Comparison of ENCODE assay signal across 29 mouse cellular contexts in the genomic region with DNA sequence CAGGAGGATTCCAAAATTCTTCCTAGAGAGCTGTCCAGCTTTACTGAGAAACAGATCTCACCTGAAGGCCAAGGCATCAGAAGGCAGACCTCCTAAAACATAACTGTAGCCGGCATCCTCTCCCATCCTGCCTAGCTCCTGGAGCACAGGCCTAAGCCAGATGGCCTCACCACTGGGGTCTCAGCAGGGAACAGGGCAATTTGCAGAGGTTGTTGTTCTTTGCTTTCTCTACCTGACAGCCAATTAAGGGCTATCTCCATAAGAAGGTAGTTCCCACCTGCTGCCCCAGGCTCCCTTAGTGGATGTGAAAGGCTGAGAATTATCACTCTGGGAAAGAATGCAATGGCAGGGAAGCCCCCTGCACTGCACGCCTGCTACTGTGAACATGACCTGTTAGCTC. TPM values are rescaled to one million over a fixed set of nuclear protein-coding genes. Genes with fewer than 3 reads are reported as not detected.
DNase-seq lines count a peak whose midpoint lies in the region; ATAC-seq and TF ChIP-seq lines count a peak whose summit lies in the region.
"Had no signal": no experiment of that assay in that cellular context is flagged by ENCODE, and none has a peak within 500 bp of the region (broad histone marks: within the 10 kb centered on the region; RNA-seq: fewer than 3 reads in every experiment).

No protein-coding gene starts in this region.

- WGBS in embryonic facial prominence, embryonic 14.5 days: 78% methylated on average over 2 of the region's 2 CpGs
- WGBS in embryonic facial prominence, embryonic 10.5 days: 68% methylated on average over 2 of the region's 2 CpGs
- 66% methylated on average over 2 of the region's 2 CpGs for WGBS in lung, embryonic 16.5 days
- WGBS in lung, adult 2 months: 86% methylated on average over 2 of the region's 2 CpGs

- peaks cover 75% of the 10 kb centered on the region for H3K36me3 ChIP-seq in embryonic facial prominence, embryonic 14.5 days (ENCODE audit: control insufficient read depth, insufficient read depth, low read length)
- peaks cover 91% of the 10 kb centered on the region for H3K36me3 ChIP-seq in embryonic facial prominence, embryonic 10.5 days (replicated peaks)
- peaks cover 23% of the 10 kb centered on the region for H3K36me3 ChIP-seq in lung, embryonic 16.5 days (ENCODE audit: control insufficient read depth, insufficient read depth, low read length)

- DNase-seq in embryonic facial prominence, embryonic 14.5 days (ENCODE audit: low spot score): no peak
- DNase-seq in embryonic facial prominence, embryonic 10.5 days (ENCODE audit: low spot score): no peak
- DNase-seq in lung, adult 2 months: no peak
- DNase-seq in cerebellum, postnatal 10 days: peak; percentile 46 to 62
- no peak for DNase-seq in thymus, postnatal 0 days (ENCODE audit: low spot score)
- no peak for DNase-seq in adrenal gland, adult (ENCODE audit: inconsistent age in 2 of 2, low spot score in 1 of 2)
- DNase-seq: adrenal gland, adult 2 months; heart, postnatal 14 days; kidney, adult 18-20 months; kidney, postnatal 4 days; layer of hippocampus, adult 9-11 months; lung, postnatal 4 days; right cerebral cortex, postnatal 4 days; thymus, postnatal 36 days had no signal

- no peaks in the 10 kb centered on the region for H3K4me1 ChIP-seq in embryonic facial prominence, embryonic 14.5 days (ENCODE audit: control insufficient read depth, insufficient read depth, low read length)
- peaks cover 11% of the 10 kb centered on the region for H3K4me1 ChIP-seq in embryonic facial prominence, embryonic 10.5 days
- peaks cover 15% of the 10 kb centered on the region for H3K4me1 ChIP-seq in lung, embryonic 16.5 days (replicated peaks; ENCODE audit: control insufficient read depth, insufficient read depth, low read length)
- peaks cover 3% of the 10 kb centered on the region; the same call in 1 of the 2 replicates for H3K4me1 ChIP-seq in lung, adult 2 months (ENCODE audit: control insufficient read depth, insufficient read depth, low read length)
- H3K4me1 ChIP-seq: embryonic facial prominence, embryonic 12.5 days; limb, embryonic 13.5 days; neural tube, embryonic 13.5 days had no signal

- no peak overlapping the region for H3K9ac ChIP-seq in embryonic facial prominence, embryonic 14.5 days (ENCODE audit: low read depth, low read length)
- no peak overlapping the region for H3K9ac ChIP-seq in lung, embryonic 16.5 days (ENCODE audit: low read length)
- H3K9ac ChIP-seq: embryonic facial prominence, embryonic 12.5 days; forebrain, embryonic 12.5 days; heart, embryonic 12.5 days; limb, embryonic 13.5 days; liver, embryonic 12.5 days; lung, embryonic 15.5 days; neural tube, embryonic 13.5 days had no signal

- TF ChIP-seq POLR2A in lung, adult 2 months (IDR thresholded peaks at IDR 0.05; ENCODE audit: borderline replicate concordance, extremely low read depth, low read depth, low read length): no peak

- H3K9me3 ChIP-seq in embryonic facial prominence, embryonic 14.5 days (ENCODE audit: control insufficient read depth, low read length): no peaks in the 10 kb centered on the region
- H3K9me3 ChIP-seq in embryonic facial prominence, embryonic 10.5 days: no peaks in the 10 kb centered on the region
- H3K9me3 ChIP-seq in lung, embryonic 16.5 days (ENCODE audit: control insufficient read depth, low read length): no peaks in the 10 kb centered on the region
- H3K9me3 ChIP-seq: embryonic facial prominence, embryonic 12.5 days; forebrain, embryonic 12.5 days; heart, embryonic 12.5 days; limb, embryonic 13.5 days; liver, embryonic 12.5 days; lung, embryonic 15.5 days; neural tube, embryonic 13.5 days had no signal

- ATAC-seq in embryonic facial prominence, embryonic 14.5 days (ENCODE audit: low read depth): peak; percentile 30; the same call in 1 of the 2 replicates
- no peak for ATAC-seq in lung, embryonic 16.5 days (ENCODE audit: low read depth)
- ATAC-seq: liver, embryonic 12.5 days; midbrain, embryonic 16.5 days had no signal

- no peak for TF ChIP-seq CTCF in lung, adult 2 months (IDR thresholded peaks at IDR 0.05; ENCODE audit: insufficient read depth, low read length)

- H3K27me3 ChIP-seq in embryonic facial prominence, embryonic 14.5 days (replicated peaks; ENCODE audit: control insufficient read depth, insufficient read depth, low read length): no peaks in the 10 kb centered on the region
- no peaks in the 10 kb centered on the region for H3K27me3 ChIP-seq in embryonic facial prominence, embryonic 10.5 days (replicated peaks; ENCODE audit: low read depth, poor library complexity, severe bottlenecking)
- no peaks in the 10 kb centered on the region for H3K27me3 ChIP-seq in lung, embryonic 16.5 days (ENCODE audit: control insufficient read depth, insufficient read depth, low read depth, low read length)
- H3K27me3 ChIP-seq: embryonic facial prominence, embryonic 12.5 days; forebrain, embryonic 12.5 days; heart, embryonic 12.5 days; limb, embryonic 13.5 days; liver, embryonic 12.5 days; lung, embryonic 15.5 days; neural tube, embryonic 13.5 days had no signal

- no peak overlapping the region for H3K4me3 ChIP-seq in embryonic facial prominence, embryonic 14.5 days (ENCODE audit: low read depth, low read length)
- no peak overlapping the region for H3K4me3 ChIP-seq in embryonic facial prominence, embryonic 10.5 days
- H3K4me3 ChIP-seq in lung, embryonic 16.5 days (ENCODE audit: low read length): no peak overlapping the region
- no peak overlapping the region for H3K4me3 ChIP-seq in lung, adult 2 months (replicated peaks; ENCODE audit: extremely low read depth, low read depth, low read length)
- H3K4me3 ChIP-seq: embryonic facial prominence, embryonic 12.5 days; erythroblast, embryonic 14.5 days; forebrain, embryonic 12.5 days; heart, embryonic 12.5 days; limb, embryonic 13.5 days; liver, embryonic 12.5 days; lung, embryonic 15.5 days; myocyte; neural tube, embryonic 13.5 days had no signal

- H3K4me2 ChIP-seq in embryonic facial prominence, embryonic 14.5 days (ENCODE audit: low read depth, low read length): no peak overlapping the region
- H3K4me2 ChIP-seq in lung, embryonic 16.5 days (ENCODE audit: low read depth, low read length): no peak overlapping the region
- H3K4me2 ChIP-seq: embryonic facial prominence, embryonic 12.5 days; forebrain, embryonic 12.5 days; limb, embryonic 13.5 days; liver, embryonic 12.5 days; neural tube, embryonic 13.5 days had no signal

- H3K27ac ChIP-seq in embryonic facial prominence, embryonic 14.5 days (replicated peaks; ENCODE audit: low read depth, low read length): no peak overlapping the region
- H3K27ac ChIP-seq in embryonic facial prominence, embryonic 10.5 days (replicated peaks): no peak overlapping the region
- peak overlapping the region; percentile 56; the same call in 1 of the 2 replicates for H3K27ac ChIP-seq in lung, embryonic 16.5 days (ENCODE audit: low read length)
- H3K27ac ChIP-seq: embryonic facial prominence, embryonic 12.5 days; forebrain, embryonic 12.5 days; limb, embryonic 13.5 days; liver, embryonic 12.5 days; neural tube, embryonic 13.5 days had no signal

RNA-seq across cellular contexts. Expression of a gene that starts 9.7 kb away (rescaled TPM):
- polyA plus RNA-seq in embryonic facial prominence, embryonic 14.5 days (2014; fragmentation: Nextera tagmentation; extraction: Ambion mirVana): 8.6 and 10.2 TPM in 2 replicates
- 11.9 and 13.2 TPM in 2 replicates for polyA plus RNA-seq in embryonic facial prominence, embryonic 10.5 days (2016; fragmentation: Nextera tagmentation; extraction: Ambion mirVana)
- 19.0 and 22.5 TPM in 2 replicates for polyA plus RNA-seq in lung, embryonic 16.5 days (2015; fragmentation: Nextera tagmentation; extraction: Ambion mirVana)
- polyA plus RNA-seq in lung, adult 2 months (2012; rRNA removed): 25.4 and 30.4 TPM in 2 replicates
- 15.4 and 17.6 TPM in 2 replicates for polyA plus RNA-seq in thymus, postnatal 0 days (2015; fragmentation: Nextera tagmentation; extraction: Ambion mirVana)

RNA-seq across cellular contexts. Expression of a gene that starts 19.0 kb away (rescaled TPM):
- polyA plus RNA-seq in embryonic facial prominence, embryonic 14.5 days (2014; fragmentation: Nextera tagmentation; extraction: Ambion mirVana): not detected in 2 replicates
- 0.12 TPM in 1 of 2 replicates, not detected in the other for polyA plus RNA-seq in embryonic facial prominence, embryonic 10.5 days (2016; fragmentation: Nextera tagmentation; extraction: Ambion mirVana)
- polyA plus RNA-seq in lung, embryonic 16.5 days (2015; fragmentation: Nextera tagmentation; extraction: Ambion mirVana): 0.24 TPM in 1 of 2 replicates, not detected in the other
- polyA plus RNA-seq in lung, adult 2 months (2012; rRNA removed): not detected in 2 replicates
- polyA plus RNA-seq in thymus, postnatal 0 days (2015; fragmentation: Nextera tagmentation; extraction: Ambion mirVana): 1.6 and 2.0 TPM in 2 replicates
- polyA plus RNA-seq: adrenal gland, adult 2 months; embryonic facial prominence, embryonic 12.5 days; erythroblast, embryonic 14.5 days; forebrain, embryonic 12.5 days; gonadal fat pad, adult 2 months; heart, embryonic 12.5 days; hindbrain, embryonic 11.5 days; kidney, embryonic 16.5 days; limb, embryonic 13.5 days; liver, embryonic 12.5 days; lung, embryonic 15.5 days; midbrain, embryonic 16.5 days; myocyte; neural tube, embryonic 13.5 days; stomach, embryonic 14.5 days had no signal

RNA-seq across cellular contexts. Expression of a gene that starts 23.1 kb away (rescaled TPM):
- 9.6 and 10.7 TPM in 2 replicates for polyA plus RNA-seq in embryonic facial prominence, embryonic 14.5 days (2014; fragmentation: Nextera tagmentation; extraction: Ambion mirVana)
- polyA plus RNA-seq in embryonic facial prominence, embryonic 10.5 days (2016; fragmentation: Nextera tagmentation; extraction: Ambion mirVana): 18.9 and 19.2 TPM in 2 replicates
- 21.6 and 22.8 TPM in 2 replicates for polyA plus RNA-seq in lung, embryonic 16.5 days (2015; fragmentation: Nextera tagmentation; extraction: Ambion mirVana)
- polyA plus RNA-seq in lung, adult 2 months (2012; rRNA removed): 8.5 and 8.8 TPM in 2 replicates
- polyA plus RNA-seq in thymus, postnatal 0 days (2015; fragmentation: Nextera tagmentation; extraction: Ambion mirVana): 14.5 and 15.1 TPM in 2 replicates

RNA-seq across cellular contexts. Expression of a gene that starts 38.0 kb away (rescaled TPM):
- polyA plus RNA-seq in embryonic facial prominence, embryonic 14.5 days (2014; fragmentation: Nextera tagmentation; extraction: Ambion mirVana): 2.4 TPM in 2 replicates
- polyA plus RNA-seq in embryonic facial prominence, embryonic 10.5 days (2016; fragmentation: Nextera tagmentation; extraction: Ambion mirVana): 1.8 and 1.9 TPM in 2 replicates
- 4.7 and 7.0 TPM in 2 replicates for polyA plus RNA-seq in lung, embryonic 16.5 days (2015; fragmentation: Nextera tagmentation; extraction: Ambion mirVana)
- 71.8 and 74.8 TPM in 2 replicates for polyA plus RNA-seq in lung, adult 2 months (2012; rRNA removed)
- polyA plus RNA-seq in thymus, postnatal 0 days (2015; fragmentation: Nextera tagmentation; extraction: Ambion mirVana): 8.4 and 10.0 TPM in 2 replicates
- polyA plus RNA-seq: erythroblast, embryonic 14.5 days had no signal

Comparison
In these comparisons a context has a peak if more than half of its experiments do, and no peak if none do; other contexts are left out.
1. DNase-seq: peak in cerebellum, postnatal 10 days (2 of 2); none in embryonic facial prominence, embryonic 14.5 days (single experiment), embryonic facial prominence, embryonic 10.5 days (single experiment), lung, adult 2 months (single experiment), thymus, postnatal 0 days (single experiment) and adrenal gland, adult (0 of 2).